Mouse (Mus musculus) induced T-regulatory cell, adult 2 months (primary cell): ENCODE measurements at regions not wholly inside any gene's neighbourhood (a gene's known extent, or its start where the extent isn't known, plus 50 kb on each side); places are given as distances from the start of the nearest gene placed in this dataset.

Experiments
- DNase-seq: peaks from one replicate; pipeline ENCODE4 v3.0.0-alpha.2; 2012; ENCODE audit warnings: low read depth

DNA sequence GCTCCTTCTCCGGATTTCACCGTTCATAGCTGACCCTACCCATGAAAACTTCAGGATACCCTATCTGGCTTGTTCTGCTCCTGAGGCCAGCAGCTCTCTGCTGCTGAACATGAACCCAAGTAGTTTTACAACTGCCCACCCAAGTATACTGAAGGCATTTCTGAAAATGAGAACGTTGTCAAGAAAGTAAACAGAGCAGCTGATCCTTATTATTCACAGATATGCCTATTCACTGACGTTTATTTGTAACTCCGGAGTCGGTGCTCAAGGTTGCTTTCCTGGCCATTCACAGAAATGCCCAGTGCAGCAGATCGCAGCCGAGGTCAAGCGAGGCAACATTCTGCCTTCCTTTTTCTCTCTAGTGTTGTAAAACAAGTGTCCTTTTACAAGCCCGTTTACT, 128.4 kb upstream of the N6amt1 start:
- no peak for DNase-seq

GRCm38 (mm10) chr16:87225085-87225484, 128.9 kb upstream of the N6amt1 start:
- no peak for DNase-seq

GRCm38 (mm10) chr16:87224024-87224423, 130.0 kb upstream of the N6amt1 start:
- no peak for DNase-seq

DNA sequence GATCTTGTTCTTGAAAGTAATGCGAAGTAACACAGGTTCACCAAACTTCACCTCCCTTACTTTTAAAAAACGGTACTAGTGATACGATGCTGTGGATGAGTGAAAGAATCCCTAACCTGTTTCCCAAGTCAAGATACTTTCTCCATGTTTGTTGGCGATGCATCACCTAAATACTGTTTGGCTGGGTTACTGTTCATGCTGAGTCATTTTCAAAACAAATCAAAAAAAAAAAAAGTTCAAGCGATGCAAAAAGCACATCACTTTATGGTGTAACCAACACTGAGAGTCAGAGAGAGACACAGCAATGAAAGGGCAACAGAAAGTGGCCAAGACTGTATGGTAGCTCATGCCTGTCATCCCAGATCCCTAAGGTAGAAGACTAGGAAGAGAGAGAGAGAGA, 133.4 kb upstream of the N6amt1 start:
- DNase-seq = no peak

GRCm38 (mm10) chr16:87220201-87220600, 133.8 kb upstream of the N6amt1 start:
- DNase-seq = no peak

GRCm38 (mm10) chr16:87207875-87208274, 146.1 kb upstream of the N6amt1 start:
- DNase-seq = no peak

DNA sequence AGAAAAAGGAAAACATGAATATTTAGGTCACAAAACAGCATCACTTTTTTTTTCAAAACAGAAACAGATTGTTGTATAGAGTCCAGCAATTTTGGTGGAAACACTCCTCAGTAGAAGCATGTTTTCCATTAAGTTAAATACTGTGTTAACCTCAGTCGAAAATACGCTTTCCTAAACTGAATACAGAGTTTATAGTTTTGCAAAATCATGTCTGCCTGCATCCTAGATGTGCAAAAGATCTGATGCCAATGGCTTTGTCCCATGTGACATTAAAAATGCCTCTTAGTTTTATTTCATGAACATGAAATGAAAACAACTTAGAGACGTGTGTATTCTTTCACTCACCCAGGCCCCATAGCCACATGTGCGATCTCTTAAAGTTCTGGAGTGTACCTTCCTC, 163.5 kb upstream of the N6amt1 start:
- no peak for DNase-seq

DNA sequence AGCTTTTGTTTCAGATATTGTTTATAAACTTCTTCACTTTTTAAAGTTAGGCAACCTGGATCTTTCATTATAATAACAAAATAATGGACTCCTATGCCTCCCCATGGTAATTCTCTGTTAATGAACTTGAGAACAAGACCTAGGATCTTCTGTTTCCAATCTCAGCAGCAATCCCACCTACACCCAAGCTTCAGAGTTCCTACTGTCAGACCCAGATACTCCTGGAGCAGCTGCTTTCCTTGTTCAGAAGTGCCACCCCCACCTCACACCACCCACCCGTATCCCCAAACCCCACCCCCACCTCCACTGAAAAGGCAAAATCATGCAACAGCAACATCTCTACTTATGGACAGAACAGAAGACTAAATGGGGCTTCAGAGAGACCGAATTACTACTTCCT, 165.2 kb upstream of the N6amt1 start:
- no peak for DNase-seq

- DNase-seq = no peak
These were observed 181.6 kb upstream of the N6amt1 start for GRCm38 (mm10) chr16:87172395-87172794.

DNA sequence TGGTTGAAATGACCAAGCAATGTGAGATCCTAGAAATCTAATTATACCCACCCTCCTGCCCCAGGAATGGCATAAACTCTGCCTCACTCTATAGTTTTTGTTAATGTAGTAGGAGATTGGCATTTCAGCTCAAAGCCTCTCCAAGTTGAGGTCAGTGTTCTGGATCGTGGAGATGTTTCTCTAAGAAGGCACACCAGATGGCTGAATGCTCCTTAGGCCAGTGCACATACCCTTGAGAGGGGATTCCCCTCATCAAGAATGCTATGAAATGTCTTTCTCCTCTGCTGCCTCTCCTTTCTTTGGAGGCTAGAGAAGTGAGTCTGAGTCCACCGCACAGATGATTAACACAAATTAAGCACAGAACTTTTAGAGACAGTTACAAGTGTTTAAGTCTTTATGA, 214.7 kb upstream of the N6amt1 start:
- no peak for DNase-seq

GRCm38 (mm10) chr16:87136503-87136902, 217.5 kb upstream of the N6amt1 start:
- DNase-seq = no peak

DNA sequence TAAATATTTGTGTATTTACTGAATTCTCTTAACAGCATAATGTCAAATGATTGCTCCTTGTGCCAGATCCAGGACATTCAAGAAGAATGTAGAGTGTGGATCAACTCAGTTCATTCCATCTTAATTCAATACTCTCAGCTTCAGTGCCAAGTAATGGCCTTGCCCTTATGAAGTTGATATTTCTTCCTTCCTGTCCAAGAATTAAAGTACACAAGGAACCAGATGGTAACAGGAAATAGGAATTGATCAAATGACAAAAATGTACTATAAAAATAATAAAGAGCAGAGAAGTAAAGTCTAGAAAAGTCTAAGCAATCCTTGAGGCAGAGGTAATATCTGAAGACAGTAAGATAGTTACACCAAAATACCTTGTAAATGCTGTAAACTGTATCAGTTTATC, 219.5 kb upstream of the N6amt1 start:
- DNase-seq = no peak

- DNase-seq = no peak
These were observed 220.1 kb upstream of the N6amt1 start for GRCm38 (mm10) chr16:87133874-87134273.

DNA sequence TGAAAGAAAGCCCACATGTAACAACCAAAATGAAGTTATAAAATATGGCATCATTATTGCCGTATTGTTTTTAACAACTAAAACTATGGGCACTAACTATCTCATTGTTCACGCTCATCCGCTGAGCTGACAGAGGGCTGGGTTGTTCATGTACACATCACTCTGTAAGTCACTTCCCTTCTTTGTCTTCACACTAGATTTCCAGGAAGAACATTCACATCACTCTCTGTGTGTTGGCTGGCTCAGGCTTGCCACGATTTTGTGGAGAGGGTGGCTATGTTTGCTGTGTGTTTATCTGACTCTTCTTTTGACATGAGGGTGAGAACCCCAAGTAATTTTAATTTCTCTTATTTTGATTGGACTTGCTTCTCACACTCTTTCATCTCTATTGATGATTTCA, 221.9 kb upstream of the N6amt1 start:
- no peak for DNase-seq

GRCm38 (mm10) chr16:87130733-87131640, 223.0 kb upstream of the N6amt1 start:
- DNase-seq = no peak

DNA sequence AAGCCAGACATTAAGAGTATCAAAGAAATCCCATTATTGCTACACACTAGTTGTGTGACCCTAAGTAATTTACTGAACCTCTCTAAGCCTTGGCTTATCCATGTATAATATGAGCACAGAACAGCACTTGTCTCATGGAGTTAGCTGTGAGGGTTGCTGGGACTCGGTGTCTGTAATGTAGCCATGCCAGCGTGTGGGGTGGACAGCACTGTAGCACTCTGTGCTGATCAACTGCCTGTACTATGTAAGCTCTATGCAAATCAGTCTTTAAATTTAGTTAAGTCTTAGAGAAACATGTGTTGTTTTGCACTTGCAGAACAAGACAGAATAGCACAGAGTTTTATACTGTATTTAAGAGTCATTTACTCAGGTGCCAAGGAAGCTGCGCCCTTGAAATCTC, 225.0 kb upstream of the N6amt1 start:
- DNase-seq = no peak

GRCm38 (mm10) chr16:87128230-87128629, 225.8 kb upstream of the N6amt1 start:
- no peak for DNase-seq

DNA sequence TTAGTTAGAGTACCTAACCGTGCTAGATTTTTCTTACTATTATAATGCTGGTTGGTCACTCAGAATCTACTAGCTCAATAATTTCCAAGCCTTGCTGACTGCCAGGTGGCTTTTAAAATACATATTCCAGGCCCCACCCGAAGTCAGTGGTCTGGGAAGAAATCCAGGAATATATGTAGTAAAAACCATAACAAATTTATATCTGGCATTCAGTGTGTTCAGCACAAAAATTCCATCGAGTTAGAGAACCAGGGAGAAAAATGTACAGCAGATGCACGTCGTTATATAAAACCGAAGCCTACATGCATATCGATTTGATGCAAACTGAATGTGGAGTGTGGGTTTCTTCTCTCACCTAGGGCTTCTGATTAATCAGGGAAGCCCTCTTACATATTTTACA, 229.5 kb upstream of the N6amt1 start:
- DNase-seq = no peak

- DNase-seq = no peak
These were observed 250.4 kb upstream of the N6amt1 start for GRCm38 (mm10) chr16:87103599-87103998.

DNA sequence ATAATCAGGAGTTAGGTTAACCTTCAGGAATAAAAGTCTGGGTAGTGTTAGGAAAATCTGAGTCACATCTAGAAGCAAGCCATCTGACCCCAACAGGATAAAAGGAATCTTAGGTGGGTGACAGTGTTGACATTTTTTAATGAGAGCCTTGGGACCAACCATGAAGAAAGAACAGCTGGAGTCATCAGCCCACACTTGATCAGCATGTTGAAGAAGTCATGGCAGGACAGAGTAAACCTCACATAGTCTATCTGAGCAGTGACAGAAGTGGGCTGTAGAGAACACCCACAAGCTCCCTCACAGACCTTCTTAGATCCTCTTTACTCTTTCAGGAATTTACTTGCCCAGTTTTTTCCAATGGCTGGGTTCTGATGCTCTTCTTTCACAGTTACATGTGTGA, 251.9 kb upstream of the N6amt1 start:
- no peak for DNase-seq

DNA sequence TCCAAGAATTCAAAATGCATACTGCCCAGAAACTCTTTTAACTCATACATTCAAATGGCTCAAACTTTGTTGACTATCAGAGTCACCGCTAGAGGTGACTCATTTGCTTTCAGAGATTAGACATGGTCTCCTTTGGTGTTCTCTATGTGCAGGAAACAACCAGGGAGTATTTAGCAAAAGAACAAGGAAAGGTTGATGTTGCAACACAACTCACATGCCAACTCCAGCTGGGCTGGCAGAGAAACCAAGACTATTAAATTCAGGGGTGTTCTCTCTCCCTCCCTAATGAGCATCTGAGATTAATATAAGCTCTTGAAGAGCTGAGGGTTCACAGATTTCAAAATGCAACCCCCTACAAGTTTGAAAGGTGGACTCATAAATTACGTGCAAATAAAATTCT, 262.0 kb upstream of the N6amt1 start:
- no peak for DNase-seq

DNA sequence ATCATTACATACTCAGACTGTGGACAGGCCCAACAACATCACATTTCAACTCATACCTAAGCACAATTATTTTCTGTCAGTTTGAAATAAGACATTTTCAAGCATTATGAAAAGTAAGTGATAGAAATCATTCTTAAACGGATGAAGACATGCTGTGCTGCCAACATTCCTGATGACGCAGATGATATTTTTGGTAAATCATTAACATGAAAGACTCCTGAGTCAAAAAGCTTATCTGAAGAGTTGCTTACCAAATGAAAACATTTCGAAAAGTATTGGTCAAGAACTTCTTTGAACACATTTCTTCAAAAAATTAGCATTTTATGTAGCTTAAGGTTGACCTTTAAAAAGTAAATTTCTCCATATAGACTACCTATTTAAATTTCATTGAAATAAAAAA, 264.7 kb upstream of the N6amt1 start:
- no peak for DNase-seq

- no peak for DNase-seq
These were observed 270.5 kb upstream of the N6amt1 start for GRCm38 (mm10) chr16:87083505-87083904.

- no peak for DNase-seq
These were observed 276.6 kb upstream of the N6amt1 start for GRCm38 (mm10) chr16:87077385-87077784.
